Mouse (Mus musculus): ENCODE results near the gene A830031A19Rik. TPM values are rescaled to one million over a fixed set of nuclear protein-coding genes. Genes with fewer than 3 reads are reported as not detected.

Gene A830031A19Rik
- total and polyA plus RNA-seq, 3 experiments: not detected

DNA sequence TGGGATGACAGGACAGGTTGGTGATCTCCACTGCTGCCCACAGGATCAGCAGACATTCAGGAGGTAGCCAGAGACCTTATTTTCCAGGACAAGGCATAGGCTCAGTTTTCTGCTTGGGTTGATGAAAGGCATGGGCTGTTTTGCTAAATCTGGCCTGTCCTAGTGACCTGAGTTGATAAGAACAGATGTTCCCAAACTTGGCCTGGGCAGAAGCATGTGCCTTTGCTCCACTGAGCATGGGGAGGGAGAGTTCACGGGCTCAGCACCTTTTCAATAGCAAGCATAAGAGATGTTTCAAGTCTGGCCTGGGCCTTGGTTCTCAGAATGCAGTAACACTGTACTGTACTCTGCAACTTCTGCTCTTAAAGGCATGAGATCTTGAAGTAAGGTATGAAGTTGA is 54.1 kb downstream of the A830031A19Rik start:
- H3K79me2 ChIP-seq (ENCODE audit: control insufficient read depth, insufficient read depth, low read length, poor library complexity): no peaks in the 10 kb centered on the region
- H3K27ac ChIP-seq (ENCODE audit: control insufficient read depth, low read depth, low read length): no peak overlapping the region
- H3K36me3 ChIP-seq (ENCODE audit: control insufficient read depth in 1 of 2, insufficient read depth in 2 of 2, low read length in 2 of 2): no peaks in the 10 kb centered on the region
- DNase-seq (ENCODE audit: low read depth, low spot score): no peak
- H3K9me3 ChIP-seq (replicated peaks; ENCODE audit: insufficient read depth, low read length): no peaks in the 10 kb centered on the region
- H3K4me3 ChIP-seq (ENCODE audit: control insufficient read depth in 1 of 2, insufficient read depth in 1 of 2, low read depth in 2 of 2, low read length in 2 of 2): no peak overlapping the region
- peaks cover 13 to 20% of the 10 kb centered on the region in 2 experiments for H3K27me3 ChIP-seq (ENCODE audit: control insufficient read depth in 1 of 2, insufficient read depth in 2 of 2, low read length in 2 of 2)
- no peak overlapping the region for H3K9ac ChIP-seq (ENCODE audit: control insufficient read depth, low read depth, low read length, poor library complexity, severe bottlenecking)
- TF ChIP-seq ZMIZ1 (IDR thresholded peaks at IDR 0.05; ENCODE audit: low read depth, low read length): no peak
- TF ChIP-seq MXI1 (IDR thresholded peaks at IDR 0.05; ENCODE audit: low read depth, low read length): no peak
- TF ChIP-seq MYB (IDR thresholded peaks at IDR 0.05; ENCODE audit: low read depth, low read length): no peak
- no peak for TF ChIP-seq E2F4 (IDR thresholded peaks at IDR 0.05; ENCODE audit: borderline replicate concordance, low read depth, low read length)
- no peak for TF ChIP-seq POLR2AphosphoS2 (IDR thresholded peaks at IDR 0.05; ENCODE audit: low read length)
- TF ChIP-seq MAZ (IDR thresholded peaks at IDR 0.05; ENCODE audit: low read depth, low read length): no peak
- TF ChIP-seq SMC3 (IDR thresholded peaks at IDR 0.05; ENCODE audit: low read depth, low read length): no peak
- TF ChIP-seq CTCF (IDR thresholded peaks at IDR 0.05 in 2 of 3, conservative IDR thresholded peaks at IDR 0.05 in 1 of 3; ENCODE audit: control insufficient read depth in 1 of 3, insufficient read depth in 1 of 3, low read depth in 2 of 3, low read length in 3 of 3, poor library complexity in 1 of 3, severe bottlenecking in 1 of 3): no peak
- TF ChIP-seq BHLHE40 (IDR thresholded peaks at IDR 0.05; ENCODE audit: borderline replicate concordance, low read depth, low read length): no peak
- no peak for TF ChIP-seq KAT2A (conservative IDR thresholded peaks at IDR 0.05; ENCODE audit: low read depth, low read length)
- TF ChIP-seq EP300 (IDR thresholded peaks at IDR 0.05; ENCODE audit: low read depth in 1 of 2, low read length in 2 of 2): no peak
- no peak for TF ChIP-seq MAFK (IDR thresholded peaks at IDR 0.05; ENCODE audit: borderline replicate concordance, low read depth, low read length)
- TF ChIP-seq MEF2A (IDR thresholded peaks at IDR 0.05; ENCODE audit: extremely low read depth, insufficient replicate concordance, low read depth, low read length, poor library complexity, severe bottlenecking): no peak
- TF ChIP-seq JUND (IDR thresholded peaks at IDR 0.05; ENCODE audit: low read depth, low read length): no peak
- no peaks in the 10 kb centered on the region for H3K4me1 ChIP-seq (ENCODE audit: control insufficient read depth in 1 of 2, insufficient read depth in 2 of 2, low read length in 2 of 2)

DNA sequence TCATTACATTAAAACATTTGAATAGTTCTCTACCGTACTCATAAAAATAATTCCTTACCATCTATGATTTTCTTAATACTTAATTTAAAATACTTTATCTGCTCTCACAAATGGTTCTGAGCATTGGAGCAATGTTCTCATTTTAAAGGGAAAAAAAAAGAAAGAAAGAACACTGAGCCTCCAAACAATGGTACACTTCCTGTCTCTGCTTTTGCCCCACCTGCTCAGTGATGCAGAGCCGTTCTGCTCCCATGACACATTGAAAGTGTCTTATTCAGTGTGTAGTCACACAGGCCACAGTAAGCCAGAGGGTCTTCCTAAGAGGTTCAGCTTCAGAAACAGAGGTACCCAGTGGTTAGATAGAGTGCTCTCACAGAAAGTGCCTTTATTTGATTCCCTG is 56.1 kb downstream of the A830031A19Rik start:
- H3K4me1 ChIP-seq (ENCODE audit: control insufficient read depth in 1 of 2, insufficient read depth in 2 of 2, low read length in 2 of 2): no peaks in the 10 kb centered on the region
- DNase-seq (ENCODE audit: low read depth, low spot score): no peak
- no peaks in the 10 kb centered on the region for H3K9me3 ChIP-seq (replicated peaks; ENCODE audit: insufficient read depth, low read length)
- H3K9ac ChIP-seq (ENCODE audit: control insufficient read depth, low read depth, low read length, poor library complexity, severe bottlenecking): no peak overlapping the region
- H3K79me2 ChIP-seq (ENCODE audit: control insufficient read depth, insufficient read depth, low read length, poor library complexity): no peaks in the 10 kb centered on the region
- no peak overlapping the region for H3K27ac ChIP-seq (ENCODE audit: control insufficient read depth, low read depth, low read length)
- no peak for TF ChIP-seq MAX (IDR thresholded peaks at IDR 0.05; ENCODE audit: low read length)
- no peak for TF ChIP-seq MXI1 (IDR thresholded peaks at IDR 0.05; ENCODE audit: low read depth, low read length)
- no peak for TF ChIP-seq SMC3 (IDR thresholded peaks at IDR 0.05; ENCODE audit: low read depth, low read length)
- TF ChIP-seq ZMIZ1 (IDR thresholded peaks at IDR 0.05; ENCODE audit: low read depth, low read length): no peak
- TF ChIP-seq ZC3H11A (IDR thresholded peaks at IDR 0.05; ENCODE audit: low read depth, low read length): no peak
- TF ChIP-seq NELFE (IDR thresholded peaks at IDR 0.05; ENCODE audit: low read depth, low read length): no peak
- no peak for TF ChIP-seq CHD2 (IDR thresholded peaks at IDR 0.05; ENCODE audit: low read length)
- TF ChIP-seq USF2 (IDR thresholded peaks at IDR 0.05; ENCODE audit: borderline replicate concordance in 1 of 2, insufficient read depth in 1 of 2, low read depth in 1 of 2, low read length in 2 of 2): no peak
- TF ChIP-seq USF1 (IDR thresholded peaks at IDR 0.05; ENCODE audit: low read depth, low read length): no peak
- no peak for TF ChIP-seq RAD21 (IDR thresholded peaks at IDR 0.05; ENCODE audit: low read depth, low read length)
- no peak for TF ChIP-seq ZKSCAN1 (IDR thresholded peaks at IDR 0.05; ENCODE audit: low read depth, low read length)
- TF ChIP-seq HCFC1 (IDR thresholded peaks at IDR 0.05; ENCODE audit: low read depth, low read length): no peak
- TF ChIP-seq POLR2AphosphoS2 (IDR thresholded peaks at IDR 0.05; ENCODE audit: low read length): no peak
- TF ChIP-seq NRF1 (IDR thresholded peaks at IDR 0.05; ENCODE audit: insufficient read depth, low read depth, low read length, poor library complexity, severe bottlenecking): no peak
- no peak for TF ChIP-seq GATA1 (IDR thresholded peaks at IDR 0.05; ENCODE audit: low read depth, low read length)
- TF ChIP-seq JUND (IDR thresholded peaks at IDR 0.05; ENCODE audit: low read depth, low read length): no peak
- TF ChIP-seq POLR2AphosphoS5 (IDR thresholded peaks at IDR 0.05; ENCODE audit: borderline replicate concordance, low read depth, low read length): no peak
- no peak overlapping the region for H3K4me3 ChIP-seq (ENCODE audit: control insufficient read depth in 1 of 2, insufficient read depth in 1 of 2, low read depth in 2 of 2, low read length in 2 of 2)
- peaks cover 20 to 22% of the 10 kb centered on the region in 2 experiments for H3K27me3 ChIP-seq (ENCODE audit: control insufficient read depth in 1 of 2, insufficient read depth in 2 of 2, low read length in 2 of 2)
- H3K36me3 ChIP-seq (ENCODE audit: control insufficient read depth in 1 of 2, insufficient read depth in 2 of 2, low read length in 2 of 2): no peaks in the 10 kb centered on the region

All from MEL (cell line).